In genomic region chr4:140662882-140663585, GRCm38 (mm10) we compare ENCODE assay signal across 15 mouse cellular contexts. TPM values are rescaled to one million over a fixed set of nuclear protein-coding genes. Genes with fewer than 3 reads are reported as not detected.
DNase-seq lines count a peak whose midpoint lies in the region; ATAC-seq and TF ChIP-seq lines count a peak whose summit lies in the region.
"Had no signal": no experiment of that assay in that cellular context is flagged by ENCODE, and none has a peak within 500 bp of the region (broad histone marks: within the 10 kb centered on the region; RNA-seq: fewer than 3 reads in every experiment).

No protein-coding gene starts in this region.

- no peak for ATAC-seq in heart, embryonic 11.5 days (replicated peaks; ENCODE audit: insufficient number of reproducible peaks, low FRiP score, low TSS enrichment)
- ATAC-seq in lung, embryonic 14.5 days (ENCODE audit: insufficient read depth): no peak
- ATAC-seq: forebrain, embryonic 16.5 days; hindbrain, embryonic 16.5 days had no signal

- H3K36me3 ChIP-seq in heart, embryonic 11.5 days (ENCODE audit: control insufficient read depth, insufficient read depth, low read length): no peaks in the 10 kb centered on the region
- no peaks in the 10 kb centered on the region for H3K36me3 ChIP-seq in lung, embryonic 14.5 days (ENCODE audit: insufficient read depth)
- H3K36me3 ChIP-seq in limb, embryonic 10.5 days: no peaks in the 10 kb centered on the region
- H3K36me3 ChIP-seq: stomach, embryonic 15.5 days had no signal

- H3K4me1 ChIP-seq in heart, embryonic 11.5 days (ENCODE audit: control insufficient read depth, insufficient read depth, low read length): peaks cover 23% of the 10 kb centered on the region
- peaks cover 12% of the 10 kb centered on the region for H3K4me1 ChIP-seq in lung, embryonic 14.5 days (ENCODE audit: insufficient read depth)
- peaks cover 43% of the 10 kb centered on the region for H3K4me1 ChIP-seq in limb, embryonic 10.5 days

- 0 out of 2 replicates have a peak overlapping the region, but pooled peaks have one; percentile 22 for H3K9ac ChIP-seq in heart, embryonic 11.5 days (ENCODE audit: low read depth, low read length)
- H3K9ac ChIP-seq in lung, embryonic 14.5 days: peak overlapping the region; percentile 15; the same call in 1 of the 2 replicates
- H3K9ac ChIP-seq: stomach, embryonic 15.5 days had no signal

- intact Hi-C loops in gastrocnemius, adult 2 months (cut with DNase I): no loop called here

- no peak overlapping the region for H3K4me3 ChIP-seq in heart, embryonic 11.5 days (ENCODE audit: low read depth, low read length)
- H3K4me3 ChIP-seq in lung, embryonic 14.5 days (ENCODE audit: low read depth, low read length): no peak overlapping the region
- no peak overlapping the region for H3K4me3 ChIP-seq in limb, embryonic 10.5 days
- H3K4me3 ChIP-seq in gastrocnemius, adult 2 months: no peak overlapping the region
- H3K4me3 ChIP-seq: layer of hippocampus, adult 2 months; myocyte; stomach, embryonic 15.5 days had no signal

- H3K27ac ChIP-seq in heart, embryonic 11.5 days (ENCODE audit: low read depth, low read length): no peak overlapping the region
- H3K27ac ChIP-seq in lung, embryonic 14.5 days (ENCODE audit: low read depth): peak overlapping the region; percentile 71
- peak overlapping the region; percentile 76 for H3K27ac ChIP-seq in limb, embryonic 10.5 days
- no peak overlapping the region for H3K27ac ChIP-seq in gastrocnemius, adult 2 months
- H3K27ac ChIP-seq: layer of hippocampus, adult 2 months; stomach, embryonic 15.5 days had no signal

- no peaks in the 10 kb centered on the region for H3K9me3 ChIP-seq in heart, embryonic 11.5 days (replicated peaks; ENCODE audit: control insufficient read depth, low read length)
- no peaks in the 10 kb centered on the region for H3K9me3 ChIP-seq in lung, embryonic 14.5 days (ENCODE audit: low read depth, low read length)
- no peaks in the 10 kb centered on the region for H3K9me3 ChIP-seq in limb, embryonic 10.5 days (replicated peaks)
- H3K9me3 ChIP-seq: stomach, embryonic 15.5 days had no signal

- TF ChIP-seq CTCF in lung, embryonic 14.5 days (IDR thresholded peaks at IDR 0.05; ENCODE audit: low read depth): no peak
- no peak for TF ChIP-seq CTCF in gastrocnemius, adult 2 months (IDR thresholded peaks at IDR 0.05)

- no peak overlapping the region for H3K4me2 ChIP-seq in heart, embryonic 11.5 days
- H3K4me2 ChIP-seq in lung, embryonic 14.5 days: no peak overlapping the region
- H3K4me2 ChIP-seq: stomach, embryonic 15.5 days had no signal

- WGBS in heart, embryonic 11.5 days (ENCODE audit: insufficient replicate concordance): 21% methylated on average over 10 of the region's 10 CpGs
- WGBS in lung, embryonic 14.5 days: 30% methylated on average over 10 of the region's 10 CpGs
- 30% methylated on average over 10 of the region's 10 CpGs for WGBS in limb, embryonic 10.5 days

- H3K27me3 ChIP-seq in heart, embryonic 11.5 days (ENCODE audit: control insufficient read depth, insufficient read depth, low read length): peaks cover 2% of the 10 kb centered on the region; the same call in 1 of the 2 replicates
- H3K27me3 ChIP-seq in lung, embryonic 14.5 days (ENCODE audit: insufficient read depth, low read length): no peaks in the 10 kb centered on the region
- 0 out of 2 replicates have a peak, but pooled peaks cover 4% of the 10 kb centered on the region for H3K27me3 ChIP-seq in limb, embryonic 10.5 days (ENCODE audit: low read depth, poor library complexity, severe bottlenecking)
- H3K27me3 ChIP-seq: stomach, embryonic 15.5 days had no signal

- DNase-seq in heart, adult 18-20 months: no peak
- DNase-seq in lung, embryonic 14.5 days: peak; percentile 43
- no peak for DNase-seq in lung, postnatal 10 days
- peak; percentile 59 for DNase-seq in MN1 (ENCODE audit: low spot score)
- DNase-seq in limb, embryonic 10.5 days (ENCODE audit: low spot score): no peak
- DNase-seq in gastrocnemius, adult 2 months: no peak
- DNase-seq in layer of hippocampus, postnatal 10 days (ENCODE audit: low spot score in 2 of 2): no peak
- DNase-seq: cerebellum, postnatal 10 days; thymus, postnatal 4 days had no signal

RNA-seq across cellular contexts. Expression of gene Arhgef10l, which starts 2.8 kb away (rescaled TPM):
- 9.7 and 12.9 TPM in 2 replicates for polyA plus RNA-seq in heart, embryonic 11.5 days (2014; fragmentation: Nextera tagmentation; extraction: Ambion mirVana)
- total RNA-seq in heart, adult 18-20 months (2021): 10 to 100 TPM; 68.5 to 72.7 TPM
- 13.5 and 16.1 TPM in 2 replicates for polyA plus RNA-seq in lung, embryonic 14.5 days (2014; fragmentation: Nextera tagmentation; extraction: Ambion mirVana)
- 13.2 and 17.1 TPM in 2 replicates for polyA plus RNA-seq in limb, embryonic 10.5 days (2016; fragmentation: Nextera tagmentation; extraction: Ambion mirVana)
- 10 to 100 TPM; 50.9 to 66.3 TPM for total RNA-seq in gastrocnemius, adult 2 months (2021)
- total RNA-seq in layer of hippocampus, postnatal 10 days (2021): 10 to 100 TPM; 45.5 to 60.7 TPM

RNA-seq across cellular contexts. Expression of gene Rcc2, which starts 37.3 kb away (rescaled TPM):
- 23.3 and 24.6 TPM in 2 replicates for polyA plus RNA-seq in heart, embryonic 11.5 days (2014; fragmentation: Nextera tagmentation; extraction: Ambion mirVana)
- 10 to 100 TPM; 12.2 to 14.9 TPM for total RNA-seq in heart, adult 18-20 months (2021)
- polyA plus RNA-seq in lung, embryonic 14.5 days (2014; fragmentation: Nextera tagmentation; extraction: Ambion mirVana): 54.9 and 62.8 TPM in 2 replicates
- polyA plus RNA-seq in limb, embryonic 10.5 days (2016; fragmentation: Nextera tagmentation; extraction: Ambion mirVana): 70.6 and 95.2 TPM in 2 replicates
- 1 to 10 TPM; 5.9 to 8.8 TPM for total RNA-seq in gastrocnemius, adult 2 months (2021)
- 10 to 100 TPM; 64.7 to 68.5 TPM for total RNA-seq in layer of hippocampus, postnatal 10 days (2021)

Comparison
In these comparisons a context has a peak if more than half of its experiments do, and no peak if none do; other contexts are left out.
1. DNase-seq: peak in lung, embryonic 14.5 days (single experiment) and MN1 (single experiment); none in heart, adult 18-20 months (0 of 2), lung, postnatal 10 days (single experiment), limb, embryonic 10.5 days (single experiment), gastrocnemius, adult 2 months (single experiment) and layer of hippocampus, postnatal 10 days (0 of 2).
2. H3K27ac ChIP-seq: peak in lung, embryonic 14.5 days (single experiment) and limb, embryonic 10.5 days (single experiment); none in heart, embryonic 11.5 days (single experiment) and gastrocnemius, adult 2 months (single experiment).
3. RNA of gene Rcc2, which starts 37.3 kb away (total RNA-seq): 64.7 to 68.5 TPM in layer of hippocampus, postnatal 10 days; 12.2 to 14.9 TPM in heart, adult 18-20 months and 5.9 to 8.8 TPM in gastrocnemius, adult 2 months; every median in the first group is over 4 times any median in the second.